Mouse (Mus musculus) G1E (cell line): ENCODE data around the gene Ctnnb1. TPM values are rescaled to one million over a fixed set of nuclear protein-coding genes. Genes with fewer than 3 reads are reported as not detected.

ENCODE experiments used
- ATAC-seq: 2 replicates; pipeline ENCODE4 v1.8.0; 2016; ENCODE audit warnings: mild to moderate bottlenecking; ENCODE audit not compliant: insufficient number of reproducible peaks, poor library complexity, low FRiP score, severe bottlenecking; ENCODE audit errors: extremely low read depth
- DNase-seq: peaks from one replicate; pipeline ENCODE4 v3.0.0; 2012; ENCODE audit warnings: low spot score
- H3K27me3 ChIP-seq: 2 replicates; pipeline ENCODE4 v1.6.1; 2012; ENCODE audit warnings: mild to moderate bottlenecking, low read length, inconsistent platforms; ENCODE audit not compliant: insufficient read depth
- H3K36me3 ChIP-seq: replicated peaks from 2 replicates; pipeline ENCODE3; 2012; ENCODE audit warnings: mild to moderate bottlenecking, inconsistent platforms
- H3K4me1 ChIP-seq: 2 replicates; pipeline ENCODE4 v1.6.1; 2012; ENCODE audit warnings: low read depth, low read length, inconsistent platforms, mixed read lengths; ENCODE audit not compliant: insufficient read depth
- H3K4me3 ChIP-seq: 2 replicates; pipeline ENCODE4 v1.5.1; 2012; ENCODE audit warnings: low read depth, mild to moderate bottlenecking, inconsistent platforms, low read length, moderate library complexity, mixed read lengths
- H3K9me3 ChIP-seq: replicated peaks from 2 replicates; pipeline ENCODE4 v1.6.1; 2012; ENCODE audit warnings: inconsistent platforms
- CTCF ChIP-seq: IDR thresholded peaks from 2 replicates; pipeline ENCODE4 v1.5.1; 2012; ENCODE audit warnings: low read depth, low read length, inconsistent platforms, mixed read lengths
- GATA1 ChIP-seq: IDR thresholded peaks from 2 replicates; pipeline ENCODE4 v1.6.1; 2012; ENCODE audit warnings: borderline replicate concordance, low read length, inconsistent platforms, mixed read lengths
- GATA2 ChIP-seq: IDR thresholded peaks from 2 replicates; pipeline ENCODE4 v1.6.1; 2012; ENCODE audit warnings: low read depth, low read length, inconsistent platforms, borderline replicate concordance
- POLR2AphosphoS5 ChIP-seq: IDR thresholded peaks from 2 replicates; pipeline ENCODE4 v1.6.1; 2012; ENCODE audit warnings: low read depth, low read length, inconsistent platforms; ENCODE audit not compliant: insufficient replicate concordance
- TAL1 ChIP-seq: conservative IDR thresholded peaks from 2 replicates; pipeline ENCODE4 v1.6.1; 2012; ENCODE audit warnings: low read depth, low read length, inconsistent platforms, mixed read lengths
- polyA plus RNA-seq: library from polyadenylated mRNA; stranded (reverse); fragments of >175 nt; gene quantifications from 2 replicates; pipeline ENCODE4 v1.2.3, GENCODE M21; 2012
- total RNA-seq, 2 experiments: library from RNA; stranded (forward) in 1 of 2; stranded (reverse) in 1 of 2; fragments of 200-1000 nt in 1 of 2; fragments of >200 nt in 1 of 2; fragmentation: Nextera tagmentation in 1 of 2; gene quantifications; 2 replicates each; pipeline ENCODE4 v1.2.3; 2014 to 2017

Ctnnb1 gene
- total and polyA plus RNA-seq, 3 experiments = 60.1 to 628 (median 233) TPM

DNA sequence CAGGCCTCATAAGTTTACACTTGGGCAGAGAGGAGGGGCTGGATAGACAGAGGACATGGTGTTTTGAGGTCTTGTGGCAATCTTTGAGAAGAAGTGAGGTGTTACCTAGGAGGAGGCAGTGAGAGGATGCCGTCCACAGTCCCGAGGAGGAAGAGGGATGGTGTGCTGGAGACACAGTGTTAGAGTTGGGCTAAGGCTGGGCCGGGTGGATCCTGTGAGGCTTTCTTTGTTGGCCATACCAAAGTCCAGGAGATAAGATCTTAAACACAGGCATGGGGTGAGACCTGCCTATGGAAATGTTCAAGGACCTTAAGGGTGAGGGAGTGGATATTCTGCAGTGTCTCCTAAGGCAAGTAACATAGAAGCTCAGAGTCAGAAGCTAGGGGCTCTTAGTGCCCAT lies 22.9 kb downstream of the Ctnnb1 start:
- TF ChIP-seq GATA2 (no peak), POLR2AphosphoS5 (no peak), TAL1 (no peak), CTCF (no peak), GATA1 (no peak)
- Histone ChIP-seq H3K27me3 (no peaks in the 10 kb centered on the region; the same call in 1 of the 2 replicates), H3K4me1 (peaks cover 23% of the 10 kb centered on the region), H3K36me3 (peaks cover 95% of the 10 kb centered on the region), H3K4me3 (no peak overlapping the region), H3K9me3 (no peaks in the 10 kb centered on the region)
- no peak; the same call in 1 of the 2 replicates for ATAC-seq
- no peak for DNase-seq

DNA sequence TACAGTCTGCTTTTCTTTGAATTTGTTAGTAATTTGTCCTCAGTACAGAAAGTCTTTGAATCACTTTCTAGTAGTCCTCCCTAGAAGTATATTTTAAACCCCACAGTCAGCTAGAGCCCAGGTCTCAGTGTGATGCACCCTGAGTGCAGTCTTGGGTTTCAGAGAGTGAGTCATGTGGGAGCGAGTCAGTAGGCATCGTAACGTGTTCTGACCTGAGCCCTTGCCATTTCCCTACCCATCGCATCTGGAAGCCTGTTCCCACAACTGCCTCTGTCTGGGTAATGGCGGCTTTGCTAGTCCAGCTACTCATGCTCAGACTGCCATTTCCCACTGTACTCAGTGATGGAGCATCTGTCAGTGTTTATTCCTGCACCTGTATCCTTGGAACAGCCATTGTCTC lies 29.0 kb downstream of the Ctnnb1 start:
- Histone ChIP-seq H3K27me3 (no peaks in the 10 kb centered on the region; the same call in 1 of the 2 replicates), H3K36me3 (peaks cover 100% of the 10 kb centered on the region), H3K4me3 (no peak overlapping the region), H3K4me1 (peaks cover 61% of the 10 kb centered on the region), H3K9me3 (no peaks in the 10 kb centered on the region)
- no peak for DNase-seq
- TF ChIP-seq POLR2AphosphoS5 (no peak), TAL1 (no peak), GATA1 (no peak), CTCF (no peak), GATA2 (no peak)
- no peak for ATAC-seq

DNA sequence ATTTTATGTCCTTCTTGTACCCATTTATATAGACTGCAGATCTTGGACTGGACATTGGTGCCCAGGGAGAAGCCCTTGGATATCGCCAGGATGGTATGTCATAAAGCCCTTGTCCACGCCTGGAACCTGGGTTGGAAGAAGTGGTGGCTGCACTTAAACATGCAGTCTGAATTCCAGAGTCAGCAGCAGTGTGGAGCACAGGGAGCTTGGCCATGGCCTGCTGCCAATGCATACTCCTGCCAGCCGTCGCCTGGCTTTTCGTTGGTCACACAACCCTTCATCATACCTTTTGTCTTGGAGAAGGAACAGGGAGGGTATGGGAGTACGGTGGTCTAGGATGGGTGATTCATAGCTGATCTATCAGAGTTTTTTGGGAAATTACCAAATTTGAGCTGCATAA lies 29.5 kb downstream of the Ctnnb1 start:
- Histone ChIP-seq H3K9me3 (no peaks in the 10 kb centered on the region), H3K27me3 (no peaks in the 10 kb centered on the region; the same call in 1 of the 2 replicates), H3K36me3 (peaks cover 100% of the 10 kb centered on the region), H3K4me3 (no peak overlapping the region), H3K4me1 (peaks cover 66% of the 10 kb centered on the region)
- DNase-seq (no peak), ATAC-seq (no peak)
- TF ChIP-seq GATA2 (no peak), GATA1 (no peak), CTCF (no peak), TAL1 (no peak), POLR2AphosphoS5 (no peak)

DNA sequence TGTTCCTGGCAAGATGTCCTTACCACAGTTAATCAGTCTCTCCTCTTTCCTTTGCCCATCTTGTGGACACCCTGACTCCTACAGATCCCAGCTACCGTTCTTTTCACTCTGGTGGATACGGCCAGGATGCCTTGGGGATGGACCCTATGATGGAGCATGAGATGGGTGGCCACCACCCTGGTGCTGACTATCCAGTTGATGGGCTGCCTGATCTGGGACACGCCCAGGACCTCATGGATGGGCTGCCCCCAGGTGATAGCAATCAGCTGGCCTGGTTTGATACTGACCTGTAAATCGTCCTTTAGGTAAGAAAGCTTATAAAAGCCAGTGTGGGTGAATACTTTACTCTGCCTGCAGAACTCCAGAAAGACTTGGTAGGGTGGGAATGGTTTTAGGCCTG lies 30.2 kb downstream of the Ctnnb1 start:
- TF ChIP-seq POLR2AphosphoS5 (no peak), GATA1 (no peak), GATA2 (no peak), CTCF (no peak), TAL1 (no peak)
- no peak for DNase-seq
- H3K9me3 ChIP-seq = no peaks in the 10 kb centered on the region
- no peak for ATAC-seq
- no peak overlapping the region for H3K4me3 ChIP-seq
- no peaks in the 10 kb centered on the region; the same call in 1 of the 2 replicates for H3K27me3 ChIP-seq
- H3K36me3 ChIP-seq = peaks cover 100% of the 10 kb centered on the region
- H3K4me1 ChIP-seq = peaks cover 72% of the 10 kb centered on the region

DNA sequence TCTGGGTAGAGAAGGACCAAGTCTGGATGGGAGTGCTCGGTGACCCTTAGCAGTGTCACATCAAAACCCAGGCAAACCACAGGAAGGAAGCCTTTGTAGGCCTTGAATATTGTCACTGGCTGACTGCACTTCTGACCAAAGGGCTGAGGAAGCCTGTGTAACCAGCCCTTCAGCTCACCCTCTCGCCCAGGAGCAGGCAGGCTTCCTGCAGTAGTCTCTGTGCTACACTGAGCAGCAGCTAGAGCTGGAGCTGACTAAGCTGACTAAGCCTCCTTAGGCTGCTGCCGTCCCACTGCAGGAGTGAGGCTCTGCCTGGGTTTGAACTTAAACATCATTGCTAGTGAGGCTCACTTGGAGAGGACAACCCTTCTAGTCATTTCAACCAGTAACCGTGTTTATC lies 31.6 kb downstream of the Ctnnb1 start:
- DNase-seq (no peak), ATAC-seq (no peak)
- peak overlapping the region; percentile 36; the same call in 1 of the 2 replicates for H3K4me3 ChIP-seq
- H3K36me3 ChIP-seq = peaks cover 100% of the 10 kb centered on the region
- H3K9me3 ChIP-seq = no peaks in the 10 kb centered on the region
- H3K27me3 ChIP-seq = no peaks in the 10 kb centered on the region; the same call in 1 of the 2 replicates
- peaks cover 81% of the 10 kb centered on the region for H3K4me1 ChIP-seq
- no peak for TF ChIP-seq GATA2
- no peak for TF ChIP-seq TAL1
- TF ChIP-seq POLR2AphosphoS5 = no peak
- no peak for TF ChIP-seq GATA1
- no peak for TF ChIP-seq CTCF

DNA sequence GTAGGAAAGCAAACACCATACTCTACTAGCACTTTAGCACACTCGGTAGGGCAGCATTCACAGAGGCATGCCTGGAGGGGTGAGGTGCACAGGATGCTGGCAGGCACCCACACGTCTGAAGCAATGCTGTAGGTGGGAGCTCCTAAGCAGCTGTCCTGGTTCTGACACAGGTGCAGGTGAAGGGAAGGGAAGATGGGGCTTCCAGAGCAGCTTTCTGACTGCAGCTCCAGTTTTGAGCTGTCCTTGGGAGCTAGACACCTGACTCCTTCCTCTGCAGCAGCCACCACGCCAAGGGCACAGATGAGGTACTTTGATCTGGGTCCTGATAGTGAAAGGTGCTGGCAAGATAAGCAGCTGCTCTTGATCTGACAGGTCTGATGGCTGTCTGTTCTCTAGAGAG lies 32.5 kb downstream of the Ctnnb1 start:
- Histone ChIP-seq H3K4me1 (peaks cover 89% of the 10 kb centered on the region), H3K4me3 (peak overlapping the region; percentile 60; the same call in 1 of the 2 replicates), H3K27me3 (no peaks in the 10 kb centered on the region; the same call in 1 of the 2 replicates), H3K36me3 (peaks cover 100% of the 10 kb centered on the region), H3K9me3 (no peaks in the 10 kb centered on the region)
- DNase-seq (no peak), ATAC-seq (no peak)
- TF ChIP-seq GATA1 (no peak), GATA2 (no peak), CTCF (no peak), POLR2AphosphoS5 (no peak), TAL1 (no peak; the same call in 1 of the 2 replicates)
